Mouse (Mus musculus): ENCODE measurements around the gene Gabarapl1.
"Not testable (repeated sequence)": the region's sequence is repeated elsewhere in the genome, so short reads cannot be mapped to it uniquely, and the experiment has no call there.

Gabarapl1 gene

GRCm38 (mm10) chr6:129532942-129533860, at the start of gene Gabarapl1:
Gabarapl1 (plus strand) TSS chr6:129533160.
- DNase-seq (ENCODE audit: low spot score in 2 of 2), result peak; percentile 48

- DNase-seq (ENCODE audit: low spot score in 2 of 2), result no peak
These were observed 38.0 kb upstream of the Gabarapl1 start for GRCm38 (mm10) chr6:129494924-129495323.

GRCm38 (mm10) chr6:129497345-129498218, 35.4 kb upstream of the Gabarapl1 start:
- no peak for DNase-seq (ENCODE audit: low spot score in 2 of 2)

DNA sequence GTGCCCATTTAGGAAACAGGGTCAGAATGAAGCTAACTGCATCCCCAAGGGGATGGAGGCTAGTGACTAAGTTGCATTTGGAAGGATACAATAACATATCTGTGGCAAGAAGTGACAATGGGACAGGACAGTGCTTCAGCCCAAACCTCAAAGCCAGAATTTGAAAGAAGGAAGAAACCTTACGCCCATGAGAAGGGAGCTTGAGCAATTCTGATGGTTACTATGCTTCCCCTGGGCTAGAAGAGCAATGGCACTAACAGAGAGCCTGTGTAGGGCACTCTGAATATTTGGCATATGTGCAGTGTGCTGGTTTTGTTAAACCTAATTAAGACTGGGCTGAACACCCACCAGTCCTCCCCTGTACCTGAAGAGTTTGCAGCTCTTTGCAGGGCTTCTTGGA, 33.4 kb upstream of the Gabarapl1 start:
- DNase-seq (ENCODE audit: low spot score in 2 of 2), result not testable (repeated sequence)

GRCm38 (mm10) chr6:129503471-129503870, 29.5 kb upstream of the Gabarapl1 start:
- DNase-seq (ENCODE audit: low spot score in 2 of 2), result no peak

DNA sequence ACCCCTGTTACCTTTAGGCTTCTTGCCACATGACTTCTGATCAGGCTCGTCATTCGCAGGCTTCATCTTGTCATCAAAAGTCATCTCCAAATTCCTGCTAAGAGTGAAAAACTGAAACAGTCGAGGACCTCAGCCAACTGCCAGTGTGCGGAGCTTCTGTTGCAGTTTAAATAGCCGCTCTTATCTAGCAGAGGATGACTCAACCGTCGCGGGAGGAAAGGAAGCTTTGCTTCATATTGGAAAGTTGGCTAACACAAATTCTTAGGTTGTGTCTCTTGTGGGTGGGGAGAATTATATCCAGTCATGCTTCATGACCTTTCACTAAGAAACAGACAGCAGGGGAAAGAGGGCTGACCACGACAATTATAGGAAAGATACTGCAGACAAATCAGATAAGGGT, 25.9 kb upstream of the Gabarapl1 start, which contains the start of gene Olr1:
Gene Olr1 (minus strand): TSS at position 142 of the 400 bp plus-strand sequence.
- no peak for DNase-seq (ENCODE audit: low spot score in 2 of 2)

GRCm38 (mm10) chr6:129510120-129510911, 22.6 kb upstream of the Gabarapl1 start:
- DNase-seq (ENCODE audit: low spot score in 2 of 2), result no peak

- no peak for DNase-seq (ENCODE audit: low spot score in 2 of 2)
These were observed 20.6 kb upstream of the Gabarapl1 start, which contains the start of gene Tmem52b for GRCm38 (mm10) chr6:129512367-129512766. Tmem52b (plus strand) TSS chr6:129512555.

DNA sequence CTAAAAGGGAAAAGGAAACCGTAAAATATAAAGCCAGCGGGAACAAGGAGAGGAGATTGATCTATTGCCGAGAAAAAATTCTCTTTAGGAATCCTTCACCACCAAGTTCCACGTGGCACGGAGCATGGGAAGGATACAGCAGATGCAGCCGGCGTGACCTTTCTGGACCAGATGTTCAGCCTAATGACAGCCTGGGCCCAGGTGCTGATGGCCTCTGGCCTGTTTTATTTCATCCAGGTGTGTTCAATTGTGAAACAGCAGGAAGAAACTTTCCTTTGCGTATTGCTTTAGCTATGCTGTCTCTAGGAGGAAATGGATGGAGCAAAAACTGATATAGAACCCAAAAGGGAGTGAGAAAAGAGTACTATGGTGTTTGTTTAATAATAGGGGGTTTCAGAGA, 20.1 kb upstream of the Gabarapl1 start:
- DNase-seq (ENCODE audit: low spot score in 2 of 2), result no peak

GRCm38 (mm10) chr6:129513409-129513808, 19.6 kb upstream of the Gabarapl1 start:
- DNase-seq (ENCODE audit: low spot score in 2 of 2), result no peak

DNA sequence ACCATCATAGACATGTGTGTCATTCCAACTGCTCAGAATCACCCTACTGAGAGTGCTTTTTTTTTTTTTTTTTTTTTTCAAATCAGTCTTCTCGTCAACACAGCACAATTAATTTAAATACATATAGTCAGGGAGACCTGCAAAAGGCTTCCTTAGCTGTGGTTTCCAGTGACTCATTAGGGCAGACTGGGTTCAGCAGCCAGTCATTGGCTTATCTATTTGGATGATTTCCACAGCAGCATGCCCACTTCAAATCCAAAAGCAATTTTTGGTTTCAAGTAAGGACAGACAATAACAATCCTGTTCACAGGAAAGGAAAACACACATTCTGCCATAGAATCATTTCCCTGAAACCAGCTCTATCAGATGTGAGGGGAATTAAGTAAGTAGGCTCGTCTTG, 18.6 kb upstream of the Gabarapl1 start:
- DNase-seq (ENCODE audit: low spot score in 2 of 2), result no peak

GRCm38 (mm10) chr6:129515068-129515467, 17.9 kb upstream of the Gabarapl1 start:
- DNase-seq (ENCODE audit: low spot score in 2 of 2), result no peak

DNA sequence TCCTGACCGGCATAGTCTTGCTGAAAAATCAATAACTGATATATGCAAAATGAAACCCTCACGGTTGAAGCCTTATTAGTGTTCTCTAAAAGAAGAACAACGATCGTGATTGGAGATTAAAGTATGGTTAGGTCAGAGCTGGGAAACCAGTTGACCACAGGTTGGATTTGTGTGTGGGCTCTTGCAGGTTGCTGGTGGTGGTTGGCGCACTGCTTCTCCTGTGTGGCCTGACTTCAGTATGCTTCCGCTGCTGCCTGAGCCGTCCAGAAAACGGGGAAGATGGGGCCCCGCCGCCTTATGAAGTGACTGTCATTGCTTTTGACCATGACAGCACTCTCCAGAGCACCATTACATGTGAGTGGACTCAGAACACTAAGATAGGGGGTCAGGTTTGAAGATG, 16.6 kb upstream of the Gabarapl1 start:
- no peak for DNase-seq (ENCODE audit: low spot score in 2 of 2)

DNA sequence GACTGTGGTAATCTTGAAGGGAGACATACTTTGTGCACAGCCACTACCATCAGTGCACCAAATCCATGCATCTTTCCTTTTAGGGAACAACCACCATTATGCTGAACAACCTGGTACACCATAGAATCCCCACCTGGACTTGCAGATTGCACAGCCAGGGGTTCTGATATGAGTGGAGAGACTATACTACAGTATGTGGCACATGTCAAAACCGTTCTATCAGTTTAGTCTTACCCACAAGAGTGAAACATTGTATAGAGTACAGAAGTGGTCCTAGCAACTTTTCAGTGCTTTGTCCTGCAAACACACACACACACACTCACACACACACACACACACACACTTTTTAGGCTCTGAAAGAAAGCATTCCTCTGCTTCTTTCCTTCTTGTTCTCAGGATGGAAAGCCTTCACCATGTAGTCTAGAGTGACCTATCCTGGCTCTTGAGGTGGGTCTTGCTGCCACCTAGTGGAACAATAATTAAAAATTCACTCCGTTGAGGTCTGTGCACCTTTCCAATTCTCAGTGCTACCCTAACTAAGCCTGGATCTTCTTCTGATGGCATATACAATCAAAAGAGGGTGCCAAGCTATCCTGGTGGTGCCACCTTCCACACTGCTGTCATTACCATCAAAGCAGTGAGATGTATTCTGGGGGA, 15.1 kb upstream of the Gabarapl1 start:
- DNase-seq (ENCODE audit: low spot score in 2 of 2), result peak; percentile 9 to 34

- DNase-seq (ENCODE audit: low spot score in 2 of 2), result no peak
These were observed 6.9 kb upstream of the Gabarapl1 start for GRCm38 (mm10) chr6:129526069-129526468.

- no peak for DNase-seq (ENCODE audit: low spot score in 2 of 2)
These were observed 5.5 kb upstream of the Gabarapl1 start for GRCm38 (mm10) chr6:129527416-129527815.

DNA sequence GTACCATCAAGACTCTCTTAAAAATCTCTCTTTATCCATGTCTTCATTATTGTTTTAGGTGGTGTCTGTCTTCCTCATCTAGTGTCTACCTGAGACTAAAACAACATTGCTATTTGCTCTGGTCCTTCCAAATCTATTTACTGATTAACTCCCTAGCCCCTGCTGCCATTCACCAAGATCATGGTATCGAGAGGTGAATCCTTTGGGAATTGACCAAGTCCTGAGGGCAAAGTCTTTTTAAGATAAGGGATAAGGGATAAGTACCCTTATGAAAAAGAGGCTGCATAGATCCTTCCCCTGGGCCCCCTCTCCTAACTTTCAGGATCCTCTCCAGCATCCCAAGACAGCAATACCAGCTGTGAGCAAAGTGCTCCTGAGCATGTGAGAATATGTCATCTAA, 3.4 kb upstream of the Gabarapl1 start:
- DNase-seq (ENCODE audit: low spot score in 2 of 2), result no peak

DNA sequence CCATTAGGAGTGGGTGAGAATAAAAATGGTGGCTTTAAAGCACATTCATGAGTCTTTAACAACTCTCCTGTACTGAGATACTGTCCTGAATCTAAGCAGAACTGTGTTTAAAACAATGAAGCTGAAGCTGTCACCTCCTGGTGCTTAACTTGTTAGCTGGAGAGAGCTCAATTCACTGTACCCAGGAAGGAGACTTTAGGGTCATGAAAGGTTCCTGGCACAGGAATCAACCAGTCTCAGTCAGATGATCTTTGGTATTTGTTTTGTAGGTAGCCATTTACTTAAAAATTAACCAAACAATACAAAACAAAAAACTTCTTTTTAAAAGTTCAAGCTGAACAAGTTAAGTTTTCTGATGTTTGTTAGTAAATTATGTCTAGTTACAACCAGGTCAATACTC, 2.7 kb upstream of the Gabarapl1 start:
- DNase-seq (ENCODE audit: low spot score in 2 of 2), result no peak

- no peak for DNase-seq (ENCODE audit: low spot score in 2 of 2)
These were observed 411 bp upstream of the Gabarapl1 start for GRCm38 (mm10) chr6:129532556-129532941.

DNA sequence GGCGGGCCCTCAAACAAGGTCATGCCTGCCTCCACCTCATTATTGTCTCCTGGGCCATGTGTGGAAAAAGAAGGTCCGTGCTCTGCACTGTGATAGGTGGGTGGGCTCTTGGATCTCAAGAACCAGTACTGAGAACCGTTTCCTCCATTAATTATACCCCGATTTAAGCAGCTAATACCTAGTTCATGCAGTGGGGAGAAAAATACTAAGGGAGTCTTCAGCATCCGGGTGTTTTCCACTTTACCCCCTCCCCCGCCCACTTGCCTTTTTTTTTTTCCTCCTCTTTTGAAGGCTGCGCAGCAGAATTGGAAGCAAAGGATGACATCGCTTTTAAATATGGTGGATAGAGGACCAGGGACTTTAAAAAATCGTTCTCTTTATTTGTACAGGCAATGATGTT, 1.1 kb downstream of the Gabarapl1 start:
- no peak for DNase-seq (ENCODE audit: low spot score in 2 of 2)

GRCm38 (mm10) chr6:129534627-129535190, 1.7 kb downstream of the Gabarapl1 start:
- DNase-seq (ENCODE audit: low spot score in 2 of 2), result no peak

Data from natural killer cell, adult 2 months (primary cell).